Mouse (Mus musculus): ENCODE results near the gene Ube2j1.

The Ube2j1 gene

DNA sequence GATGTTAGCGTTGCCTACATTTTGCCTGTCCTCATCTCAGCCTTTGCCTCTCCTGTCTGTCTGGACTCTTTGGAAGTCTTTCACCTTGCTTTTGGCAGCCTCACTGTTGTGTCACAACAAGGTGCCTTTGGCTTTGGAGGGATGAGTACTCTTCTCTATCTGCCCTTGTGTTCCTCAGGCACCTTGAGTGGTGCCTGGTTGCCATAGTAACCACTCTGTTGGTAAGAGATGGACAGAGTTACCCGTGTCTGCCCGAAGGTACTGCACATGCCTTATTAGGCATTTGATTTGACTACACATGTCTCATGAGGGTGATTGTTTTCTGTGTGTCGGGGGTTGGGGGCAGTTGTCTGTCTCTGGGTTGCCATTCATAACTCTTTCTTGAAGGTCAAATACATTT, 18.7 kb upstream of the Ube2j1 start:
- no peak for DNase-seq (ENCODE audit: low spot score in 2 of 2)

DNA sequence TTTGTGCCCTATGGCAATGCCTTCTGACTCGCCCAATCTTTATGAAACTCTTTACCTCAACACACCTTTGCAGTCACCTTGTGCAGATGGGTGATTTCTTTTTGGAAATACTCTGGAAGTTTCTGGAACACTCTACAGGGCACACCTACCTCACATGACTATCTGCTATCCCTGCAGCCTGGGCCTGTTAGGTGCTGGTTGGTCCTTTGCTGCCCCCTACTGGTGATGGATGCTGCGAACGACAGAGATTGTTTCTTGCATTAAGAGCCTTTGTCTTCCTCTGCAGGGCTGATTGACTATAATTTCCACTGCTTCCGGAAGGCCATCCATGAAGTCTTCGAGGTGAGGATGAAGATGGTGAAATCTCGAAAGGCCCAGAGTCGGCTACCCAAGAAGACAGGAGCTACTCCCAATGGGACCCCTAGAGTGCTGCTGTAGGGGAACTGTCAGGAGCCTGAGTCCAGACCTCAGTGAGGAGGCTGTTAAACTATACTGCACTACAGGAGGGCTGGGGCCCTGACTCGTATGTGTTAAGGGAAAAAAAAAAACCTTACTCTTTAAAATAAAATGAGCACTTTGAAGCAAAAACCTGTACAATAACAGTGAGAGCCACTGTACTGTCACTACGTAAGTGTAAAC, 12.7 kb upstream of the Ube2j1 start:
- DNase-seq (ENCODE audit: low spot score in 2 of 2): peak; percentile 67 to 95

DNA sequence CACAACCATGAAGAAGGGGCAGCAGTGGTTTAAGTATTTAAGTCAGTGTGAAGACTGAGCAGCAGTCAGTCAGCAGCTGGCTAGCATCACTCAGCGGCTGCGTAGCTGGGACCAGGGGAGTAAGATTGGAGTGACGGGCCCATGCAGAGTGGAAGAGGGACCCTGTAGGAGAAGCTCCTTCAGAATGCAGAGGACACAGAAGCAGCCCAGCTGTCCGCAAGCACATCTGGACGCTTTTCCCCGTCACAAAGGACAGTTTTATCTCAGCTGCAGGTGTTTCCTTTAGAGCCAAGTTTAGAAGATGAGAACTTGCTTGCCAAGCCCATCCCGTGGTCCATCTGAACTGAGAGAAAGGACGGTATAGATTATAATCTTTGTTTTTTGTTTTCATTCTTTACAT, 6.8 kb upstream of the Ube2j1 start:
- DNase-seq (ENCODE audit: low spot score in 2 of 2): no peak

DNA sequence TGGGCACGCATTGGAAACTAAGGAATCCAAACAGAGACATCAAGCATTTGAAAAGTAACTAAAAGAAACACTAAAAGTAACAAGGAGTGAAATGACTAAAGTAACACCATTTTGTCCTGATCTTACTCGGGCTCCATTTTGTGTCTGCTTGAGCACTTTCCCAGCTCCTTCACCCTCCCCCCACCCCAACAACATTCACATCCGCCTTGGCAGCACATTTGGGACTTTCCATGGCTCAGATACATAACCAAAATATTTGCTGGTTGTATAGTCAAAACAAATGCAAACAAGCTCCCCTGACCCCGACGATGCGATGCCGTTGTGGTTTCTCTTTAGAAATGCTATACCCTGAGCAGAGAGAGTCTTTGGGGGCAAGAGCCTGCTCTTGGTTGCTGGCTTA, 2.1 kb upstream of the Ube2j1 start:
- DNase-seq (ENCODE audit: low spot score in 2 of 2): no peak

DNA sequence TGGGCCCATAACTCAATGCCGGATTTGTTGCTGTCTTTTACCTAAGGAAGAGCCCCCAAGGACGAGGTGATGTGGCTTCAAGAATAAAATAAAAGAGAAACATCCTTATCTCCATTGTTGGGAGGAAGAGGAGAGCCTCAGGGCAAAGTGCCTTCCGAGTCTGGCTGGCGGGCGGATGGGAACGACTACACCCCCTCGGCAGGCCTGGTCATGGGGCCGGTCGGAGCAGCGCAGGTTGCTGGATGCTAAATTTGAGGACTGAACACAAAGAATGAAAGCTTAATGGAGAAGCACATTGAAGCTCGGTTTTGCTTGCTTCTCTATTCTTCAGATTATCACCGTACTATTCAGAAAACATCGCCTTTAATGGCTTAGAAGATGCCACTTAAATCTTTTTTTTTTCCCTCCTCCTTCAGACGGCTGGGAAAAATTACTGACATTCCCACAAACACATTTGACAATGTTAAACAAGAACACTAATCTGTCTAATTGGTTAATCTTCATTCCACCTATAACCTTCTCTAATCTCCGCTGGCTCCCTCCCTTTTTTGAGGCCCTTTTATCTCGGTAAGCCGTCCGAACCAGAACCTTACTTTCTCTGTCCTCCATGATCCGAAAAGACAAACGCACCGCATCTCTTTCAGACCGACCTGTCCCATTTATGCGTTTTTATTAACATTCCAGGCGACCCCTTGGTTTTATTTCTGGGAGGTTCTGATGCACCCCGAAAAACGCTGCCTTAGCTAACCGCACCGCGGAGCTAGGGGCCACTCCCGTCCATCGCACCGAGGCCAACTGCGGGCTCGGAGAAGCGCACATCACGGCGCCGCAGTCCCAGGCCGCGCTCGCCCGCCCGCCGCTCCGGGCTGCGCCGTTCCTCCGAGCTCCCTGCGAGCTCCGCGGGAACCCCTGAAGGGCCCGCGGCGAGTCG, 687 bp upstream of the Ube2j1 start:
- no peak for DNase-seq (ENCODE audit: low spot score in 2 of 2)

DNA sequence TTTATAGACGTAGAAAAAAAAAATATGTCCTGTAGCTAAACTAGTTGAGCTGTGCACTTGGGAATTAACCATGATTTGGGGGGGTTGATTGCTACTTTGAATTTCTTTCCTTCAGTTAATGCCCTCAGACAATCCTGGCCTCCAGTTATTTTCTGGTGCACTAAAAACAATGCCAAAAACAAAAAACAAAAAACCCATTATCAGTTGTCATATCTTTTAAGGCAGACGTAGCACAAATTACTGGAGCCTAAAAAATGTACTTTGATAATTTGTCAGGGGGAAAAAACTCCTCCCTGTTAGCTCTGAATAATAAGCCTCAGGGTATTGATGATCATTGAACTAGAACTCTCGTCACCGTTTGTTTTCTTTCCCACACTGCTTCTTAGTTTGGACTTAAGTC, 829 bp downstream of the Ube2j1 start:
- no peak for DNase-seq (ENCODE audit: low spot score in 2 of 2)

DNA sequence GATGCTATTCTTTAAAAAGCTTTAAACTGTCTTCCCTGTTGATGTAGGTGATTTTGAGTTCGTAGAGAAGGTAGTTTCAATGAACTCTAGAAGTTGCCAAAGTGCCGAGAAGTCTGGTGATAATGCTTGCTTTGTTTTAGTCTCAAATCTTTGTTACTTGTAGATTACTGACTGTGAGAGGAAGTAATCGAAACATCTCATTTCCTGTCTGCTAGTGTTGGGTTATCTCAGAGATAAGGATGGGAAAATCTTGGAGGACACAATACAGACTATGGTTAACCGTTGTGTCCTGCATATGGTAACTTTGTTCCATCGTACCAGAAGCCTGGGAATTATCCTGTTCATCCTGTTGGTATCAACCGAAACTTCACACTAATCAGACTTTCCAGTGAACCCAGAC, 2.3 kb downstream of the Ube2j1 start:
- no peak for DNase-seq (ENCODE audit: low spot score in 2 of 2)

DNA sequence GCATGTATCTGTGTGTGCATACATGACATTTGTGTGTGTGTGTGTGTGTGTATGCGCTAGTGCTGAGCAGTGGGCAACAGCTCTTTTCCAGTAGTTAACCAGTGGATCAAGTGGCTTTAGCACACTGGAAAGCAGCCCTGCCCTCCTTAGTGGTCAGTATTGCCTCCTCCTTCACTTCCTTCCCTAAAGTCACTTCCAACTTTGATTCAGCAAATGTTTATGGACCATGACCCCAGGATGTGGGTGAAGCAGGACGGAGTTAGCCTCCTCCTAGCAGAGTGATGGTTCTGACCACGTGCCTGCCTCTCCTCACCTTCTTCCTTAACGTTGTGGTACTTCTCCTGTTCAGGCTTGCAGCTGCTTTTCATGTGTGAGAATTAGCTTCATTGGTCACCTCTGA, 8.6 kb downstream of the Ube2j1 start:
- DNase-seq (ENCODE audit: low spot score in 2 of 2): no peak

DNA sequence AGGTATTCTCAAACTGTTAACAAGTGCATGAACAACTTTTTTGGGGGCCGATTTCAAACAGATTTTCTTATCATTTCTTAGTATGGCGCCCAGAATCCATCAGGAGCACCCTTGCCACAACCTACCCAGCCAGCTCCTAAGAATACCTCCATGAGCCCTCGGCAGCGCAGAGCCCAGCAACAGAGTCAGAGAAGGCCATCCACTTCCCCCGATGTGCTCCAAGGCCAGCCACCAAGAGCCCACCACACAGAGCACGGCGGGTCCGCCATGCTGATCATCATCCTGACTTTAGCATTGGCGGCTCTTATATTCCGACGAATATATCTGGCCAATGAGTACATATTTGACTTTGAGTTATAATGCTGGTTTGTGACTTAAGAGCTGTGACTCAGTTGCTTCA, 18.4 kb downstream of the Ube2j1 start:
- DNase-seq (ENCODE audit: low spot score in 2 of 2): no peak

DNA sequence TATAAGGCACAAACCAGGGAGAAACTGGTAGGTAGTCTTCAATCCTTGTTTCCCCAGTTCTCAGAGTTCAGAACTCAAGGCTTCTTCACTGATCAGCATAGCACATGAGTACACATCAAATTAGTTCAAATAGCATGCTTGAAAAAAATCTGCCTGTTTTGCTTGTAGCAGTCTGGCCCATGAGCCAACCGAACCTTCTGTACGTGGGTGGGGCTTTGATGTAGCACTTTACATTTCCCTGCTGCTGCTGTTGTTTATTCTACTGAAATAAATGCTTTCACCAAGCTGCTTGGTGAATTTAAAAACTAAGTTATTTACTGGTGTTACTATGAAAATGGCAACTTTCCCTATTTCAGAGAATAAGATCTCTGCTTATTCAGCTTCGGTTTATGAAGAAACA, 20.8 kb downstream of the Ube2j1 start:
- no peak for DNase-seq (ENCODE audit: low spot score in 2 of 2)

DNA sequence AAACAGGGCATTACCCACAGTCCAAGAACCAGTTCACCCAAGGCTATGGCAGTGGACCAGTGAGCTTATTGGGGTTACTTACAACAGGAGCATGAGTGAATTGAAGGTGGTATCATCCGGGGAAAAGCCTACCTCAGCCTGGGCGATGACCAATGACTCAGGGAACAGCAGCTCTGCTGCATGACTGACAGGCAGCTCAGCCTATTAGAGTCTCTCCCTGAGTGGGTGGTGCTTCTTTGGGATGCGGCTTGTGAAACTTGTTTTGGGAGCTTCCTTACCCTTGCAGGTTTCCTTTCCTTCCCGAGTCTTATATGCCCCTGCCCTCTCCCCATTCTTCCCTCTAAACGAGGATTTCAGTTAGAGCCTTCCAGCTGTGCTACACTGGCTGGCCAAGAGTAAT, 21.4 kb downstream of the Ube2j1 start:
- DNase-seq (ENCODE audit: low spot score in 2 of 2): no peak

DNA sequence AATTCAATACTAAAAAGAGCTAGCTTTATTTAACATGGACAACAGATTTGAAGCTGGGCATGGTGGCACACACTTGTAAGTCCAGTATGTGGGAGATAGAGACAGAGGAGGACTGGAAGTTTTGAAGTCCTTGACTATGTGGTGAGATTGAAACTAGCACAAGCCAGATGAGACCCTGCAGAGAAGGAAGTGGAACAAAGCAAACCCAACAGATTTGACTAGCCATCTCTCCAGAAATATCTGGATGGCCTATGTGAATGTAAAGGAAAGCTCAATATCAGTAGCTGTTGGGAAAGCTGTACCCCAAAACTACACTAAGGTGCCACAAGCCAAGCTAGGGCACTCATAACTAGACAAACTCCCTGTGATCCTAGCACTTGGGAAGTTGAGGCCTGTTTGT, 23.2 kb downstream of the Ube2j1 start:
- no peak for DNase-seq (ENCODE audit: low spot score in 2 of 2)

DNA sequence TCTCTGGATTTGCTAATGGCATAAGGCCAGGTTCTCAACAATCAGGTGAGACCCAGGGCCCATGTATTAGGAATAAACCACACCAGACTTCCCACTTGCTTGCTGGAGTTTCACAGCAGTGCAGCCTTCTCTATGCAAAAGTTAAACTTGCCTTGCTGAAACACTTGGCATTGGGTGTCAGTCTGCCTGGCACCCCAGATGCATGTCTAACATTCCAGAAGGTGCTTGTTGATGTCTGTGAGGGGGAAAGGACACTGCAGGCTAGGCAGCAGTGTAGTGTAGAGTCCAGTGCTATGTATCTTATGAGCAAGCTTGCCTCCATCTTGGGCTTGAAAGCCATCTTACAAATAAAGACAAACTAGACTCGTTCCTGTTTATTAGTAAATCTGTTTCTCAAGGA, 25.1 kb downstream of the Ube2j1 start:
- no peak for DNase-seq (ENCODE audit: low spot score in 2 of 2)

DNA sequence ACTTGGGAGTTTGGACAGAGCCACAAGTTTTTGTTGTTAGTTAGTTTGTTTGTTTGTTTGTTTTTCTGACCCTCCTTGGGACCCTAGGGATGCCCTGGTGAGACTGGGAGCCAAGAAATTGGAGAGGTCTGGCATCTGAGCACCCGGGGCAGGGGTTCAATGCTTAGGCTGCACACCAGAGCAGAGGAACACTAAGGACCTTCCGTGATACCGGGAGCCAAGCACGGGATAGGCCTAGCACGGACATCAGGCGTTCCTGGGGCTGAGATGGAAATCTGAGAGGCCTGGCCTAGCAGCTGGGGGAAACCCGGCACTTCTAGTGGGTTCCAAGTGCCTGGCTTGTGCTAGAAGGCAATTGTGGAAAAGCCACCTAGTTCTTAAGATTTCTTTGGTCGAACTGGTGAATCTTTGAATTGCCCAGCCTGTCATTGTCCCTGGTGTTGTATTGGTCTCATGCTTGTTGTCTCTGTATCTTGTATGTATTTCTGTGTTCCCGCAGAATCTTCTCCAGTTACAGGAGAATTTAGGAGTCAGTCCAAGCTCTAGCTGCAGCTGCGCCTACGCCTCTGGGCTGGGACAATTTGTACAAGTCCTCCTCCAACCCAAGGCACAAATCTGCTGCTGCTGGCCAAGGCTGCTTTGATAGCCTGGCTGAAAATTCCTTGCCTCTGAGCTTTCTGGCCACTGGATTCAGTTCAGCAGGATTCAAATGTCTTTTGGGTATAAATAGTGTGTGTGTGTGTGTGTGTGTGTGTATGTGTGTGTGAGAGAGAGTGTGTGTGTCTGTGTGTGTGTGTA, 26.9 kb downstream of the Ube2j1 start:
- DNase-seq (ENCODE audit: low spot score in 2 of 2): no peak

DNA sequence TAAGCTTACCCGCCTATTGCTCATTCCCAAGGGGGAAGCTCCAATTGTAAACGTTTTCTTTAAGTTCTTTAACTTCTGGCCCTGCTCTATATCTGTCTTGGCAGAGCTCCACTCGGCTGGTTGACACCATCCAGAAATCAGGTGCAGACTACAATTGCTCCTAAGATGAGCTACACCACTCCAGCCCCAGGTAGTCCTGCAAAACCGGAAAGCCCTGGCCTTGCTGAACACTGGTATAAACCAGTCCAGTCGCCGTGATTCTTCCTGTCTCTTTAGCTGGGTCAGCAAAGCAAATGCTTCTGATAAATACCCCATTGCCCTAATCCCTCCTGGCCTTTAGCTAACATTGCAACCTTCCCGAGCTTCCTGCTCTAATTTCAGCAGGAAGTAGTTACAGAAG, 29.9 kb downstream of the Ube2j1 start:
- no peak for DNase-seq (ENCODE audit: low spot score in 2 of 2)

DNA sequence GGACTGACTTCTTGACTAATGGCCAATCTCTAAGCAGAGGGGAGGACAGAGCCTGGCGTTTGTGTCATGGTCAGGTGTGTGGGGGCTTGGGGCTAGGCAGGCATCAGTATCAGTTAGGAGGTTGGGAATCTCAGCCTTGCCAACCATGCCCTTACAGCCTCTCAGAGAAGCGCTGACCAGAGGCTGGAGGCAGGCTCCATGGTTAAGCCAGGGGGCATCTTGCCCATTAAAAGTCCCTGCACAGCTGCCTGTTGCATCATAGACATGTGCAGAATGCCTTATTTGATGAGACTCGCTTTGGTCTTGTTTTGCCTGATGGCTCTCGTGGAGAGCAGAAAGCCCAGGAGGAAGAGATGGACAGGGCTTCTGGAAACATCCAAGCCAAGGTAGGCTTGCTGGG, 31.8 kb downstream of the Ube2j1 start, which contains the start of gene Gabrr2:
Gene Gabrr2 (plus strand): TSS at position 19 of the 400 bp plus-strand sequence.
- no peak for DNase-seq (ENCODE audit: low spot score in 2 of 2)

DNA sequence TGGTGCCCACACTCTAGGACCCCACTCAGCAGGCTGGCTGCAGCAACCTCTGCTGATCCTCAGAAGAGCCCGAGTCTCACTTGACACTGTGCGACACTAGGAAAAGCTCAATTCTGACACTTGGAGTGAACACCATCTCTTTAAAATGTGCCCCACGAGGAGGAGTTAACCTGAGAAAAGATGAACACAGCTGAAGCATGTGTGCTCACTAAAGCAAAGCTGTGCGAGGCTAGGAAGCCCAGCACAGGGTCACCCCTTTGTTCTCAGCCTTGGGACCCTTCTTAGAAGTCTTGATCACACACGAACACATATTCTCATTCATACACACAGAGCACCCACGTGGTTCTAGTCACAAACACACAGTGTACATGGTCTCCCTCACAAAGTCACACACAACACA, 33.8 kb downstream of the Ube2j1 start:
- DNase-seq (ENCODE audit: low spot score in 2 of 2): no peak

DNA sequence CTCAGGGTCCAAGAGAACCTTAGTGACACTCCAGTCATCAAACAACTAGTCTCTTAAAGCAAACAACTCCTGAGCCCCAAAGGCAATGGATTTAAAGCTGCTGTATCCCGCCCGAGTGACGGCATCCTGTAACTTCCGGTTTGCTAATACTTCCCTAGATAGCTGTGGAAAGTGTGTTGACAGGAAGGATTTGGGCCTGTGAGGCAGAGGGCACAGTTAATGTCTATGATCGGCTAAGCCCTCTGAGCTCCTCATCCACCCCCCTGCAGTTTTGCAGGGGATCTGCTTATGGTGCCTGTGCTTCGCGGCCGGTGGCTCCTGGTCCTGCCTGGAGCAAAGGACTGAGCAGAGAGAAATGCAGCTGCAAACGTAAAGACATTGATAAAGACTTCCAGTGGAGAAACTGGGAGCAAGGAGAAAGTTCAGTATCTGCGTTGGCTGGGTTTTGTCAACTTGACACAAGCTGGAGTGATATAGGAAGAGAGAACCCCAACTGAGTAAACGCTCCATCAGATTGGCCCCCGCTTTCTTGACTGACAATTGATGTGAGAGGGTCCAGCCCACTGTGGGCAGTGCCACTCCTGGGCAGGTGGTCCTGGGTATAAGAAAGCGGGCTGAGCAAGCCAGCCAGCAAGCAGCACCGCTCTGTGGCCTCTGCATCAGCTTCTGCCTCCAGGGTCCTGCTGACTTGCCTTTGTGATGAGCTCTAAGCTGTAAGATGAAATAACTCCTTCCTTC, 35.2 kb downstream of the Ube2j1 start:
- no peak for DNase-seq (ENCODE audit: low spot score in 2 of 2)

DNA sequence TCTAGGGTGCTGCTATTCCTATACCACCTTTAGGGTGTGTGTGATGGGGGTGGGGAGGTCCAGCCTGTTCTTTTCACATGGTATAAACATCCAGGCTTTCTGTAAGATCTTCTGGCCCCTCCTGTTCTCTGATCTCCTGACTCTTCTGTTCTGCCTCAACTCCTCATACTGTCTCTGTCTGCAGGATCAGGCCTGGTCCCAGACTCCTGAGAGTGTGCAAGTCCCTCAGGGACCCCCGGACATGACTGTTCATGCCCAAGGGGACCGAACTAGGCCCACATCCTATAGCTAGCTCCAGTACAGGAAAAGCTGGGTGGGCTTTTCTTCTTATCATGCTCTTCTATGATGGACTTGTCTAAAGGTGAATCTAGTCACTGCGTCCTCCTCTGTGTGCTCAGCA, 36.1 kb downstream of the Ube2j1 start:
- no peak for DNase-seq (ENCODE audit: low spot score in 2 of 2)

DNA sequence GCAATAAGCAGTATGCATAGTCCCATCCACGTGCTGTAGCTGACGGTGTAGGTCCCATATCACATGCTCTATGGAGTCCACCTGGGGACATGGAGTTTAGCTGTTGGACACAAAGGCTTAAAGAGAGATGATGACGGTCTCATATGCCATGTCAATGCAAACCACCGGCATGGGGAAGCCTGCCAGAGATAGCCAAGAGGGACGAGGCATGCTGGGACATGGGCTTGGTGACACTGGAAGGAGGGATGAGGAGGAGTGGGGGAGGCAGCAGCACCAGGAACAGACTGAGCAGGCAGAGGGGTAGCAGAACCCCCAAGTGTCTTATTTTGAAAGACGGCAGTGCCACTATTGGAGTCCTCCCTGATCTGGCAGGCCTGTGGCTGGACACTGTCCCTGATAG, 36.6 kb downstream of the Ube2j1 start:
- no peak for DNase-seq (ENCODE audit: low spot score in 2 of 2)

DNA sequence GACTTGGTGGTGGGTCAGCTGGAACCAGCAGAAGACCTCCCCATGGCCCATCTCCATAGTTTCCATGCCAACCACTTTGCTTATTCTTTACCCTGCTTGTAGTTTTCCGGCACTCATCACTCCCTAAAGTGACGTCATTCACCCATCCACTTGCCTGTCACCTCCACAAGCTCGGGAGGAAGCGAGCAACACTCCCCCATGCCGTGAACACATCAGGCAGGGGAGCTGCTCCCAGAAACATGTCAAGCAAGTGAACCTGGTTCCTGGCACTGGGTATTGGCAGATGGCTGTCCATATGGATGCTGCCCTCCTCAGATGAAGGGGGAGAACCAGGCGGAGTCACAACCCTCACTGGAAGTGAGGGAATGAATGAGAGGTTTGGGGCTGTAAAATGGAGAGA, 37.7 kb downstream of the Ube2j1 start:
- no peak for DNase-seq (ENCODE audit: low spot score in 2 of 2)

DNA sequence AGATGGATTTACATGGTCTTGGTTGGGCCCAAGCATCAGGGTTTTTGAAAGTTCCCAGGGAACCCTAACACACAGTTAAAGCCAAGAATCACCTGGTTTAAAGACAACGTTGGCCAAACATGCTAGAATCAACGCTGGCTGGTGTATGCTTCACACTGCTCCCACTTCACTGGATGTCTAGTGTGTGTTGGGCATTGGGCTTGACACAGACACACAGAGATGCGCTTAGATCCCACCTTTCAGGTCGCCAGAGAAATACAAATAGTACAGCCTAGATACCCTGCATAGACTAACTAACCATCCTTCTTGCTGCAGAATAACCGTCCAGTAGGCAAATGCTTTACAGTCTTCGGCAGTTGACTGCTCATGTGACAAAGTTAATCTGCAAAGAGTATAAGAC, 39.1 kb downstream of the Ube2j1 start:
- DNase-seq (ENCODE audit: low spot score in 2 of 2): no peak

All from thymus, postnatal 10 days (tissue).